Mouse (Mus musculus): ENCODE measurements around the gene Tnxb. TPM values are rescaled to one million over a fixed set of nuclear protein-coding genes. Genes with fewer than 3 reads are reported as not detected.
A peak's percentile ranks its signal among the peaks of the same experiment; 100 is the strongest.

Gene Tnxb
- polyA plus RNA-seq, 1 experiment from 2014 or later: 3.1 TPM

DNA sequence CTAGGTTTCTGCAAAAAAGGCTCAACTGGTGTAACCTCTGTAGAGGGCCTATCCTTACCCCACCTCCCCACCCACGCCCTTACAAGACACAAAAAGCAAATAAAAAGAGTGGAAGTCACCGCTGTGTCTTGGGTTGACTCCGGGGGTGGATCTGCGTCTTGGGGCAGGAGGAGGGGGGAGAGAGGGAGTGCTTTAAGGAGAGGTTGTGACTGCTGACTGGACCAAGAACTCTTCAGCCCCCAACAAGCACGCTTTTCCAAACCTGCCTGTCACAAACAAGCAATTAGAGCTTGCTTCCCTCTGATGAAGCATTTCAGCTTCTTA lies 41.7 kb upstream of the Tnxb start:
- 22% methylated on average over 5 of the region's 5 CpGs for WGBS
- peaks cover 40% of the 10 kb centered on the region for H3K4me1 ChIP-seq (ENCODE audit: control insufficient read depth, insufficient read depth, low read length)
- DNase-seq (ENCODE audit: low spot score): no peak

GRCm38 (mm10) chr17:34629221-34629751 lies 41.0 kb upstream of the Tnxb start, which contains the start of gene Prrt1:
TSS of gene Prrt1 (plus strand) at chr17:34629533.
- DNase-seq (ENCODE audit: low spot score): peak; percentile 86

More for the DNA sequence above, 41.7 kb upstream of the Tnxb start:
- peaks cover 33% of the 10 kb centered on the region for H3K27me3 ChIP-seq (replicated peaks; ENCODE audit: control insufficient read depth, insufficient read depth, low read length)
- peak overlapping the region; percentile 80 for H3K4me2 ChIP-seq (ENCODE audit: low read depth, low read length)
- H3K27ac ChIP-seq (replicated peaks; ENCODE audit: low read depth, low read length): peak overlapping the region; percentile 94
- ATAC-seq (ENCODE audit: low read depth): no peak
- no peaks in the 10 kb centered on the region for H3K9me3 ChIP-seq (ENCODE audit: control insufficient read depth, low read length)
- 0 out of 2 replicates have a peak, but pooled peaks cover 16% of the 10 kb centered on the region for H3K36me3 ChIP-seq (ENCODE audit: control insufficient read depth, insufficient read depth, low read length)
- peak overlapping the region; percentile 60 for H3K4me3 ChIP-seq (ENCODE audit: low read depth, low read length)
- H3K9ac ChIP-seq (ENCODE audit: low read depth, low read length): peak overlapping the region; percentile 80

DNA sequence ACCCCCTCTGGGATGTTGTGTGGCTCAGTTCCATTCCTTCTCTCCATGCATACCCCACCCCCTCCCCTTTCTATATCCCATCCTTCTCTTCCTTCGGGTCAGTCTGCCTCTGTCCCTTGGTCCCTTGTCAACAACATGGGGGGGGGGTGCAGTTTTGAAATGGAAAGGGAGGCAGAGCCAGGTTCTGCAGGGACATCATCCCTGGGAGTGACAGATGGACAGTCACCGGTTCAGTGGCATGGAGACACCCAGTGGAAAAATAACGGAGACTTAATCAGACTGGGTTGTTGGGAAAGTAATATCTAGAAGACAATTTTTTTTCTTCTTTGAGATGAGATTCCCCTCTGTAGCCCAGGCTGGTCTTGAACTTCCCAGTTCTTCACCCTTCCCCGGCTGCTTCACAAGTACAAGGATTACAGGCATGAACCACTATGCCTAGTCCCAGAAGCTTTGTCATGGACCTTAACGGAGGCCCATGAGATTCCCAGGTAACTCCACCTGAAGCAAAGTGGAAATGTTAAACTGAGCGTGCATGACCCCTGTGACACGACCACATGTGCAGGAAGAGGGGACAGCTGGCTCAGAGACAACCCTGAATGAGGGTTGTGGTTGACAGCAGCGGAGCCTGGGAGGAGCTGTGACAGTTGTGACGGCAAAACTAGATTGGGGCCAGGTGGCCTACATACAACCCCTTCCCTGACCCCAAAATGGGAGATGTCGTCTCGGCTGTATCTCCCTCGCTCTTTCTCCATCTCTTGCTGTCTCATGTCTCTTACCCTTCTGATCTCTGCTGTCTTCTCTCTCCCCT lies 40.3 kb upstream of the Tnxb start:
- WGBS: 20% methylated on average over 12 of the region's 12 CpGs
- H3K4me1 ChIP-seq (ENCODE audit: control insufficient read depth, insufficient read depth, low read length): peaks cover 40% of the 10 kb centered on the region
- DNase-seq (ENCODE audit: low spot score): no peak

More at GRCm38 (mm10) chr17:34629221-34629751, 41.0 kb upstream of the Tnxb start, which contains the start of gene Prrt1:
- Histone ChIP-seq H3K9me3 (ENCODE audit: control insufficient read depth, low read length) (no peaks in the 10 kb centered on the region), H3K36me3 (ENCODE audit: control insufficient read depth, insufficient read depth, low read length) (0 out of 2 replicates have a peak, but pooled peaks cover 10% of the 10 kb centered on the region), H3K9ac (ENCODE audit: low read depth, low read length) (peak within 1 kb of the TSS; percentile 80), H3K27me3 (replicated peaks; ENCODE audit: control insufficient read depth, insufficient read depth, low read length) (peaks cover 33% of the 10 kb centered on the region), H3K4me2 (ENCODE audit: low read depth, low read length) (peak within 1 kb of the TSS; percentile 80), H3K4me3 (ENCODE audit: low read depth, low read length) (peak within 1 kb of the TSS; percentile 60), H3K4me1 (ENCODE audit: control insufficient read depth, insufficient read depth, low read length) (peaks cover 40% of the 10 kb centered on the region), H3K27ac (replicated peaks; ENCODE audit: low read depth, low read length) (peak within 1 kb of the TSS; percentile 94)
- WGBS: 3% methylated on average over 15 of the region's 16 CpGs
- ATAC-seq (ENCODE audit: low read depth): no peak

DNA sequence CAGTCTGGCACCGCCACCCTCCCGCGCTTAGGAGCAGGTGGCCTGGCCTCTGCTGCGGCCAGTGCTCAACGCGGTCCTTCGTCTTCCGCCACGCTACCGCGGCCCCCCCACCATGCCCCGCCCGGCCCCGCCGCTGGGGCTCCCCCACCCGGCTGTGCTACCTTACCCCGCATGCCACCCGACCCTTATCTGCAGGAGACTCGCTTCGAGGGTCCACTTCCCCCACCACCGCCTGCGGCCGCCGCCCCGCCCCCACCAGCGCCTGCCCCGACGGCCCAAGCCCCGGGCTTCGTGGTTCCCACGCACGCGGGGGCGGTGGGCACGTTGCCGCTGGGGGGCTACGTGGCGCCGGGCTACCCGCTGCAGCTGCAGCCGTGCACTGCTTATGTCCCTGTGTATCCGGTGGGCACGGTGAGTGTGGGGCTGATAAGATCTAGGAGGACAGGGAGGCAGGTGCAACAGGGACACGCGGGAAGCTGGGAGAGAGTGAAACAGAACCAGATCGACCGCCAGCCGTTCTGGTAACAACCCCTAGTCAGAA lies 39.5 kb upstream of the Tnxb start:
- peak overlapping the region; percentile 25 for H3K9ac ChIP-seq (ENCODE audit: low read depth, low read length)
- 2% methylated on average over 37 of the region's 48 CpGs for WGBS

More for the DNA sequence above, 40.3 kb upstream of the Tnxb start:
- 0 out of 2 replicates have a peak, but pooled peaks cover 7% of the 10 kb centered on the region for H3K36me3 ChIP-seq (ENCODE audit: control insufficient read depth, insufficient read depth, low read length)
- H3K4me3 ChIP-seq (ENCODE audit: low read depth, low read length): peak overlapping the region; percentile 60
- H3K27me3 ChIP-seq (replicated peaks; ENCODE audit: control insufficient read depth, insufficient read depth, low read length): peaks cover 33% of the 10 kb centered on the region
- no peaks in the 10 kb centered on the region for H3K9me3 ChIP-seq (ENCODE audit: control insufficient read depth, low read length)
- peak overlapping the region; percentile 80 for H3K4me2 ChIP-seq (ENCODE audit: low read depth, low read length)
- no peak overlapping the region for H3K27ac ChIP-seq (replicated peaks; ENCODE audit: low read depth, low read length)
- ATAC-seq (ENCODE audit: low read depth): no peak
- H3K9ac ChIP-seq (ENCODE audit: low read depth, low read length): peak overlapping the region; percentile 34

DNA sequence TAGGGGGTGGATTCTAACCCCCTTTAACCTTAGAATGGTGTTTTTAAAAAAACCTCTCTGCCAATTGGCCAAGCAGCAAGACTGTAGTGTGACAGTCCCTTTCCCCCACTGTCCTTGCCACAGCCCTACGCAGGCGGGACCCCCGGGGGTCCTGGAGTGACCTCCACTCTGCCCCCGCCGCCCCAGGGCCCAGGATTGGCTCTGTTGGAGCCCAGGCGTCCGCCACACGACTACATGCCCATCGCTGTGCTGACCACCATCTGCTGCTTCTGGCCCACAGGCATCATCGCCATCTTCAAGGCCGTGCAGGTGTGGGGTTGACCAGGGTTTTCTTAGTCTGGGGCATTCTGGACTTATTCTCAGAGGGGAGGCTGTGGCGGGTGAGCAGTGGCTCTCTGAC lies 38.7 kb upstream of the Tnxb start:
- H3K9me3 ChIP-seq (ENCODE audit: control insufficient read depth, low read length): no peaks in the 10 kb centered on the region
- no peak overlapping the region for H3K27ac ChIP-seq (replicated peaks; ENCODE audit: low read depth, low read length)
- H3K4me2 ChIP-seq (ENCODE audit: low read depth, low read length): peak overlapping the region; percentile 73
- peaks cover 33% of the 10 kb centered on the region for H3K27me3 ChIP-seq (replicated peaks; ENCODE audit: control insufficient read depth, insufficient read depth, low read length)
- peak overlapping the region; percentile 54 for H3K9ac ChIP-seq (ENCODE audit: low read depth, low read length)
- no peak for DNase-seq (ENCODE audit: low spot score)
- H3K4me3 ChIP-seq (ENCODE audit: low read depth, low read length): peak overlapping the region; percentile 38
- ATAC-seq (ENCODE audit: low read depth): no peak
- WGBS: 9% methylated on average over 12 of the region's 12 CpGs
- peaks cover 34% of the 10 kb centered on the region for H3K4me1 ChIP-seq (ENCODE audit: control insufficient read depth, insufficient read depth, low read length)
- H3K36me3 ChIP-seq (ENCODE audit: control insufficient read depth, insufficient read depth, low read length): no peaks in the 10 kb centered on the region

More for the DNA sequence above, 39.5 kb upstream of the Tnxb start:
- Histone ChIP-seq H3K27ac (replicated peaks; ENCODE audit: low read depth, low read length) (no peak overlapping the region), H3K4me3 (ENCODE audit: low read depth, low read length) (peak overlapping the region; percentile 60), H3K4me2 (ENCODE audit: low read depth, low read length) (peak overlapping the region; percentile 80), H3K9me3 (ENCODE audit: control insufficient read depth, low read length) (no peaks in the 10 kb centered on the region), H3K27me3 (replicated peaks; ENCODE audit: control insufficient read depth, insufficient read depth, low read length) (peaks cover 33% of the 10 kb centered on the region), H3K4me1 (ENCODE audit: control insufficient read depth, insufficient read depth, low read length) (peaks cover 40% of the 10 kb centered on the region), H3K36me3 (ENCODE audit: control insufficient read depth, insufficient read depth, low read length) (no peaks in the 10 kb centered on the region)
- DNase-seq (ENCODE audit: low spot score): no peak
- no peak for ATAC-seq (ENCODE audit: low read depth)

DNA sequence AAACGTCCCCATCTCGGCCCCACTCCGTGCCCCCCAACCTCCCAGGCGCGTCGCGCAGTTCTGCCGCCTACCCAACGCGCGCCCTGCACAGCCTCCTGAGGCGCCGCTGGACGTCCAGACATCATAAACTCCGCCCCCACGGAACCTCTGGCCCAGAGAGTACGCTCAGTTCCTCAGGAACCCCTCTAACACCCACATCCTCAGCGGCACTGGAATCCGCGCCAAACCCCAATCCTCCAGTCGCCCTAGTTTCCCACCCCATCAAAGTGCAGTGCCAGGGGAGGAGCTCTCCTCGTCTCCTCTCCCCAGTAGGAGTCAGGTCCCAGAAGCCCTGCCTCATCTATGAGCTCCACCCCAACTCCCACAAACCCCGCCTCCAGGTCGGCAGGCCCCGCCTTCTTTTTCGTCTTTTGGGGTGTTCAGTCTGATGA lies 38.1 kb upstream of the Tnxb start:
- Histone ChIP-seq H3K4me3 (ENCODE audit: low read depth, low read length) (peak overlapping the region; percentile 38), H3K36me3 (ENCODE audit: control insufficient read depth, insufficient read depth, low read length) (no peaks in the 10 kb centered on the region), H3K4me1 (ENCODE audit: control insufficient read depth, insufficient read depth, low read length) (peaks cover 34% of the 10 kb centered on the region), H3K27ac (replicated peaks; ENCODE audit: low read depth, low read length) (no peak overlapping the region), H3K9me3 (ENCODE audit: control insufficient read depth, low read length) (no peaks in the 10 kb centered on the region), H3K9ac (ENCODE audit: low read depth, low read length) (peak overlapping the region; percentile 54), H3K27me3 (replicated peaks; ENCODE audit: control insufficient read depth, insufficient read depth, low read length) (peaks cover 33% of the 10 kb centered on the region), H3K4me2 (ENCODE audit: low read depth, low read length) (peak overlapping the region; percentile 73)
- peak; percentile 83 for DNase-seq (ENCODE audit: low spot score)
- WGBS: 2% methylated on average over 23 of the region's 26 CpGs
- peak; percentile 56 for ATAC-seq (ENCODE audit: low read depth)

DNA sequence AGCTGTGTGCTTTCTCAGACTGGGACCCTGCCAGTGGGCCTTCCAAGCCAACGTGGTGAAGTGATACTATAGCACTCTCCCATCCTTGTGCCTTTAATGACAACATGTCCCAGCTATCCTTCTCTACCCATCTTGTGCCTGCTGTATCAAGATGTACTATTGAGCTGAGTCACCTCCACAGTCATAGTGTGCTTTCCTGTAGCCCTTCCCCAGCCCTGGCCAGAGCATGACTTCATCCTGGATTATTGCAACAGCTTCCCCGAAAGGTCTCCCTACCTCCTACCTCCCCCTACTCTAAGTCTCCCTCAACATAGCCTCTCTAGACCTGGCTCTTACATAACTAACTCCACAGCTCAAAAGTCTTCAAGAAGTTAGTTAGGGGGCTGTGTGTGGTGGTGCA lies 34.7 kb upstream of the Tnxb start:
- Histone ChIP-seq H3K4me3 (ENCODE audit: low read depth, low read length) (no peak overlapping the region), H3K36me3 (ENCODE audit: control insufficient read depth, insufficient read depth, low read length) (no peaks in the 10 kb centered on the region), H3K4me1 (ENCODE audit: control insufficient read depth, insufficient read depth, low read length) (peaks cover 17% of the 10 kb centered on the region), H3K9ac (ENCODE audit: low read depth, low read length) (no peak overlapping the region), H3K27me3 (replicated peaks; ENCODE audit: control insufficient read depth, insufficient read depth, low read length) (peaks cover 21% of the 10 kb centered on the region), H3K9me3 (ENCODE audit: control insufficient read depth, low read length) (no peaks in the 10 kb centered on the region), H3K27ac (replicated peaks; ENCODE audit: low read depth, low read length) (no peak overlapping the region), H3K4me2 (ENCODE audit: low read depth, low read length) (no peak overlapping the region)
- ATAC-seq (ENCODE audit: low read depth): no peak
- 62% methylated on average over 2 of the region's 2 CpGs for WGBS
- DNase-seq (ENCODE audit: low spot score): no peak

- 61% methylated on average over 3 of the region's 3 CpGs for WGBS
Measured at GRCm38 (mm10) chr17:34637459-34637858, 32.9 kb upstream of the Tnxb start.

More at GRCm38 (mm10) chr17:34637459-34637858, 32.9 kb upstream of the Tnxb start:
- no peaks in the 10 kb centered on the region for H3K36me3 ChIP-seq (ENCODE audit: control insufficient read depth, insufficient read depth, low read length)
- H3K4me1 ChIP-seq (ENCODE audit: control insufficient read depth, insufficient read depth, low read length): peaks cover 12% of the 10 kb centered on the region; the same call in 1 of the 2 replicates
- H3K4me3 ChIP-seq (ENCODE audit: low read depth, low read length): no peak overlapping the region
- DNase-seq (ENCODE audit: low spot score): no peak
- ATAC-seq (ENCODE audit: low read depth): no peak
- no peak overlapping the region; the same call in 1 of the 2 replicates for H3K9ac ChIP-seq (ENCODE audit: low read depth, low read length)
- no peak overlapping the region for H3K4me2 ChIP-seq (ENCODE audit: low read depth, low read length)
- 0 out of 2 replicates have a peak, but pooled peaks cover 5% of the 10 kb centered on the region for H3K27me3 ChIP-seq (replicated peaks; ENCODE audit: control insufficient read depth, insufficient read depth, low read length)
- no peak overlapping the region for H3K27ac ChIP-seq (replicated peaks; ENCODE audit: low read depth, low read length)
- no peaks in the 10 kb centered on the region for H3K9me3 ChIP-seq (ENCODE audit: control insufficient read depth, low read length)
